Mouse (Mus musculus) retina, embryonic 14.5 days (tissue): Measurements from ENCODE around the gene Il24.

Experiments used
- DNase-seq: peaks from one replicate; pipeline ENCODE4 v3.0.0-alpha.2; 2015; ENCODE audit warnings: low spot score

The Il24 gene

DNA sequence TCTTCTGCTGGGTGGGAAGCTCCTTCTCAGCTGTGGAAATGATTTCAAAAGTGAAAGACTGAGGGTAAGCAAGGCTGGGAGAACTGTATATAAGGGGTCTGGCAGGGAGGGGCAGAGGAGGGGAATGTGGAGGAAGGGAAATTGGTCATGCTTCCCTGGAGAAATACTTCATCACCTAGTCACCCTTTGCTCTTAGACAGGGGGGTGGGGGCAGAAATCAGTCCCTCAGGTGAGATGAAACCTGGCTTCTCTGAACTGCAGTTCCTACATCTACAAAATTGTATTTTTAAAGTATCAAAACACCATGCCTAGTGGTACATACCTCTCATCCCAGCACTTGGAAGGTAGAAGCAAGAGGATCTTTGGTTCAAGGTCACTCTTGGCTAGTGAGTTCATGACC, at the start of gene Il24:
TSS of gene Il24 (minus strand) at position 101 of the 400 bp plus-strand sequence.
- no peak for DNase-seq

DNA sequence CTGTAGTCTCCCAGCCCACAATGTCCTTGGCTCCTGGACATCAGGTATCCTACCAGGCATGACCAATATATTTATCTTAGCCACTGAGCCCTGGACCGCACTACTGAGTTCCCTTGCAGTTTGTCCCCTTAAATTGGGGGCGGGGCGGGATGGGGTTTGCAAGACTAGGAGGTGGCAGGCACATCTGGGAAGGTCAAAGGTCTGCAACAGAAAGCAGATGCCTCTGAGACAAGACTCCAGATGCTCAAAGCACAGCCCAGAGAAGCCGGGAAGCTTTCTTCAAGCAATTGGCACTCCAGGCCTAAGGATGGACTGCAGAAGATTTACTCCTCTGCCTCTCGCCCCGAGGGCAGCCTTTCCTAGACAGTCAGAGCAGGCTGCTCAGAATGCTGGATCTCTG, 49.1 kb upstream of the Il24 start:
- DNase-seq = no peak

- DNase-seq = no peak
These were observed 39.2 kb upstream of the Il24 start for GRCm38 (mm10) chr1:130926484-130926883.

- DNase-seq = no peak
These were observed 31.2 kb upstream of the Il24 start for GRCm38 (mm10) chr1:130918323-130918980.

DNA sequence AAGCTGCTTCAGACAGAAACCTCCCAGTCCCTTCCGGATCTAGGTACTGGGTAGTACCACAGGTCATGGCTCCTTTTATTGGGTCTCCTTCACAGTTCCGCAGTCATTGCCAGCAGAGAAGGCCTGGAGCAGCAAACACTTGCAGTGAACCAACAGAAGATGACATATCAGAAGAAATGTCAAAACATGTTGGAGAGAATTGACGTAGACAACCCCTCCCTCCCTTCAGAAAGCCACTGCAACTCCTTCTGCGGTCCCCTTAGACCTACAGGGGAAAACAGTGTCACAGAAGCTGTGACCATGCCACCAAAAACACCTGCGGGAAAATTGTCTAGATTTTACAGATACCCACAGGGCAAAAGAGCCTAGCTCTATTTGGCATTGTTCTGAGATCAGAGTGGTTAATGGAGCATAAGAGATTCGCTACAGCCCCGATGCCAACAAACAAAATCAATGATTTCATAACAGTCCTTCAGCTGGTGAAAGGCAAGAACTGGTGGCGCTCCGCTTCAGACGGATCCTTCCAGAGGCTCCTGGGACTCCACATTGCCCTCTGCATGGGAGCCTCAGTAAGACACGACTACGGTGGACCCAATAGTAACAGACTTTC, 24.3 kb upstream of the Il24 start, which contains the start of gene Il20:
TSS of gene Il20 (minus strand) at position 51 of the 610 bp plus-strand sequence.
- DNase-seq = peak; percentile 26

- no peak for DNase-seq
These were observed 15.3 kb upstream of the Il24 start for GRCm38 (mm10) chr1:130902505-130902904.

DNA sequence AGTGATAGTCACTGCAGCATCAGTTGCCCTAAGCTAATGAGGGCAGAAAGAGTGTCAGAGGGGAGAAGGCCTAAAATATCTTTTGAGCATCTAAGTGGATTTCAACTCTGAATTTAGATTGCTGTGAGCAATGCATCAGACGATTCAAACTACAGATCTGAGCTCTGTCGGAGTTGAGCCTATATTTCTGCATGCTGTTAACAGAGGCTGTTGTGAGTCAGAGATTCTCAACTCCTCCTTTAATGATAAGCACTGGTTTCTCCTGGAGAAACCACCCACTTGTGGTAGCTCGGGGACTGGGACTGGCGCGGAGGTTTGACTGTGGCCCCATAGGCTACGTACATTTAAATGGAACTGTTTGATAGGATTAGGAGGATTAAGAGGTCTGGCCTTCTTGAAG, 7.2 kb upstream of the Il24 start:
- no peak for DNase-seq

DNA sequence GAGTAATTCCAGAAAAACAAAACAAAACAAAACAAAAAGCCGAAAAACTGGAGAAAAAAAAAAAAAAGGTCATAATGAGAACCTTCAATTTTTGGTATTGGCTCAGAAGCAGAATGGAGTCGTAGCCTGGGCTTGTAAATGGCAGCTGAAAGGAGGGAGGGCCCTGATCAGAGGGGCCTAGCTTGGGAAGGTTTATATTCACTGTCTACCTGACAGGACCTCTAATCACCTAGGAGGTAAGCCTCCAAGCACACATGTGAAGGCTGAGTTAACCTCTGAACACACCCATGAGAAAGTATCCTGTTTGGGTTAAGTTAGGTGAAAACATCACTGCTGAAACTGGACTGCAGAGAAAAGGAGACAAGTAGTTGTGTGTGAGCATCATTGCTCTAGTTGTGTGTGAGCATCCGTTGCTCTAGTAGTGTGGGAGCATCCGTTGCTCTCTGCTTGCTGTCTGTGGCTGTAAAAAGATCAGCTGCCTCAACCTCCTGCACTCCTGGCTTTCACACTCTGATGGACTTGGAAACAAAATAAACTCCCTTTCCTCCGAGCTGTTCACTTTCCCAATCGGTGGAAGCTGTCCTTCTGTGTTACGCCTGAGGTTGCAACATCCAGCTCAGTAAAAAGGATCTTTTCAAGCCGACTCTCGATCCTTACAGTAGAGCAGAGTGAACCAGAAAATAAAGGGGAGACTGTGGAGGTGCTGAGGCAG, 6.2 kb upstream of the Il24 start:
- no peak for DNase-seq

DNA sequence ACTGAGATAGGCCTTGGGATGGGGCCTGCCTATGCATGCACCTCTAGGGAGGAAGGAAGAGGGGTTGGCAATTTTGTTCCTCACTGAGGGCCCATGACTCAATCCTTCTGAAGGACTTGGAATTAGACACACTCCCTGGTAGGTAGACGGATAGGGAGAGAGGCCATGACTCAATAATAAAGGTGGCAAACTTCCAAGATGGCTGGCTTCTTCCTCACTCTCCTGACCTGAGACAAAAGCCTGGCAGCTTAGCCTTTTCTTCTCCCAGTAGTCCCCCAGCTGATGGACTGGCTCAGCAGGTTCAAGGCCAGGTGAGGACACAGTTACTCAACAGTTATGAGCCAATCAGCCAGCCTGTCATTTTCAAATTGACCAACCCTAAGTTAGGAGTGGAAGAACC, 5.2 kb upstream of the Il24 start:
- no peak for DNase-seq

DNA sequence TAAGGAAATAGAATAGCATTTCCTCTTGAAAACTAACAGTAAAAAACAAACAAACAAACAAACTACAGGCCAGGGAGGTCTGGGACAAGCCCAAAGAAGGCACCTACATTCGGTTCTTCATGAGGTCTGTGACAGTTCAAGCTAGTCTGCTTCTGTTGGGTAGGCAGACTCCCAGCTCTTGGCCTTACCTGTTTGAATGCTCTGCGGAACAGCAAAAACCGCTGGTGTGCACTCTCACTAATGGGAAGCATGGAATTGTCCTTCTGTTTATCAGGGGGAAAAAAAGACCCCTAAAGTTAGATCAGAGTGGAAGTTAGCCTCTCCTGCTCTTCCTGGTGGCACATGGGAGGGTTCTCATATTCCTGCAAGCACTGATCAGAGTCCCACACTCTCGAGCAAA, 4.1 kb downstream of the Il24 start:
- no peak for DNase-seq

DNA sequence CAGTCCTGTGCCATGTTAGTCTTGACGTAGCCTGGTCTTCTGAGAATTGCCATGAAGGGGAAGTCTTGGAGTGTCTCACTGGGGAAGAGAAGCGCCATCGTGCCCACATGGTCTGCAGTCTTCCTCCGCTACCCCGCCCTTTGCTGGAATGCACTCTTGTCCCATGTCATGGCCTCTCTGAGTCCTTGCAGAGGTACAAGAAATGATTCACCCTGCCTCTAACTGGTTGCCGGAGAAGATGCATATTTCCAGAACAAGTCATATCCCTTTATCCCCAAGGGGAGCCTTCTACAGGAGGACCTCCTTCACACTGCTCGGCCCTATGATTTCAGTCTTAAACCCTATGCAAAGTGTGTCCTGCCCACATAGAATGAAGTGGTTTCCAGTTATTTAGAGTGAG, 7.3 kb downstream of the Il24 start:
- DNase-seq = no peak

- DNase-seq = peak; percentile 54
These were observed 9.2 kb downstream of the Il24 start for GRCm38 (mm10) chr1:130877889-130878614.

DNA sequence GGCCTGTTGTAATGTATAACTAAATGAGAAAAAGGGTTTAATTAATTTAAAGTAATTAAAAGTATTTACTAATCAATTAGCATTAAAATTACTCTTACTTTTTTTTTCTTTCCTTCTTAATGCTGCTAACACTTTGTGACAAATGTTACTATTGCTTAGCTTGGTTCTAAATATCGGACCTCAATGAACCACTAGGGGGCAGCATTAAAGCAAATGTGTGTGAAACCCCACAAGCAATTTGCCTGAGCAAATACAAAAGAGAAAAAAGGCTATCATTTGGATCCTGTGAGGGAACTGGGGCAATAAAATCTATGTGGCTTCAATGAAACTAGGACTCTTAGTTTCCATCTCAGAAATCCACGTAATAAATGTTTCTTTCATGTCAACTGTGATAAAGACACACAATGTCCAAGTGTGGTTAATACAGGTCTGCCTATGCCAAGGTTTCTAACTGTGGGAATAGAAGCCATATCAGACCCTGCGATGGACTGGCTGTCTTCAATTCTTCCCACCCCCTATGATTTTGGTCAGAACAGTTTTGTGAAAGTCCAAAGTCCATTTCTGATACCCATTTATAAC, 10.2 kb downstream of the Il24 start:
- peak; percentile 92 for DNase-seq

DNA sequence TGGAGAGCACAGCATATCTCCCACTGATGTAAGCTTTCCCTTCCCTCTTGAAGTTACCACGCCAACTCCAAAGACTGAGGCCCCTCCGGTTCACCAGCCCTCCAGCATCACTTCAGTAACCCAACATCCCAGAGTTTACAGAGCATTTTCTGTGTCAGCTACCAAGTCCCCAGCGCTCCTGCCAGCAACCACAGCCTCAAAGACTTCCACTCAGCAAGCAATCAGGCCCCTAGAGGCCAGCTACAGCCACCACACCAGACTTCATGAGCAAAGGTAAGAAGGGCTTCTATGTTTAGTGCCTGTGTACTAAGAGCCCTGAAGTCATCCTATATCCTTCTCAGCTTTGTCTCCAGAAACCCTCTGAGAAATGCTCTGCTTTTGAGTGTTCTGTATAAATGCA, 11.3 kb downstream of the Il24 start:
- peak; percentile 23 for DNase-seq

- peak; percentile 79 for DNase-seq
These were observed 12.1 kb downstream of the Il24 start for GRCm38 (mm10) chr1:130875139-130875538.

GRCm38 (mm10) chr1:130872912-130873311, 14.3 kb downstream of the Il24 start:
- no peak for DNase-seq

GRCm38 (mm10) chr1:130865541-130866221, 21.6 kb downstream of the Il24 start, which contains the start of gene Fcmr:
Gene Fcmr, plus strand, starts transcription at chr1:130865669.
- DNase-seq = no peak

DNA sequence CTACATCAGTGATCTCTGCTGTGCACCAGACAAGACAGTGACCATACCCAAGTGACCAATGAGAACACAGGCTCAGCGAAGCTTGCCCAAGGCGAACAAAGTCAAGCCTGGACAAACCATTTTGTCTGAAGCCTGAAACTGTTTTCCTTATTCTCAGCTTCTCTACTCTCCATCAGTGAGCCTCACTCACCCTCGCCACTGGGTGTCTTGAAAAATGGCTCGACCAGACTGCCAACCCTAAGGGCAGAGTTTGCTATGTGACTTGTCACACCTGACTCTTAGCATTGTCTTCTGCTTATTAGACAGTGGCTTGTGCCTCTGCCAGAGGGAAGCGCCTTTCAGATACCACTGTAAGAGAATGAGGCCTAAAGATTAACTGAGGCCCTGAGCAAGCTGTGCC, 22.5 kb downstream of the Il24 start:
- DNase-seq = no peak

DNA sequence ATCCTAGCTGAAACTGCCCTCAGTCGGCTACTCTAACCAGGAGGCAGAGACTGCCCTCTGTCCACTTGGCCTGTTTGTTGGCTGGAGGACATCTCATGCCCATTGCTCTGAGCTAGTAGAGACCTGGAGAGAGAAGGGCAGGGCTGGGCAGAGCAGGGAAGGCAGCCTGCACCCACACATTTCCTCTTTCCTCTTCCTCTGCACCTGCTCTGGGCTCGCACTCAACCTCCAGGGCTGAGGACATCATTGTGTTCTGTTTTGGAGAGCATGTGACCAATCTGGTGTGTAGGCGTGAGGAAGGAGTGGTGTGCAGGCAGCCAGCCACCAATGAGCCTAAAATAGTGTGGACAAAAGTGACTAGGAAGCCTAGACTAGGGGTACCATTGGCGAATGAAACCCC, 23.0 kb downstream of the Il24 start:
- no peak for DNase-seq

- no peak for DNase-seq
These were observed 29.8 kb downstream of the Il24 start for GRCm38 (mm10) chr1:130857456-130857855.

- DNase-seq = no peak
These were observed 31.5 kb downstream of the Il24 start for GRCm38 (mm10) chr1:130855723-130856122.

DNA sequence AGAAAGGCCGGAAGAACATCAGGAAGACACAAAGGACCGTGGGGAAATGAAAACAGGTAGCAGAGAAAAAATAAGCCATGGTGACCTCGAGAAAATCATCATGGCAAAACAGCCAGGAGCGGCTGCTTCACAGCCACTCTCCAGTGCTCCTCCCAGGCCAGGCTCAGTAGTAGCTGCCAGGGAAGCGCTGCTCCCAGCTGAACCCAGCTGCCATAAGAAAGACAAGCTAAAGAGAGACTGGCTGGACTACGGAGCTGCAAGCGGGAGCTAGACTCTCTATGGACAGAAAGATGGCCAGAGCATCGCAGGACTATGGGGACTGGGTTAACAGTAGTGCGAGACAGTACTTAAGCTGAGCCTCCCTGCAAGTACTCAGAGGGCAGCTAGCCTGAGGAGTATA, 32.4 kb downstream of the Il24 start:
- DNase-seq = no peak
